Mouse (Mus musculus) CH12.LX (cell line): ENCODE results near the gene Slpi.

Experiments
- ELF1 ChIP-seq: IDR thresholded peaks from 2 replicates; pipeline ENCODE4 v1.6.1; 2014; ENCODE audit warnings: low read depth, mild to moderate bottlenecking, inconsistent platforms, low read length, improper control_type of control experiment
- SMC3 ChIP-seq: IDR thresholded peaks from 2 replicates; pipeline ENCODE4 v1.6.1; 2011; ENCODE audit warnings: low read depth, low read length, improper control_type of control experiment
- TCF12 ChIP-seq: IDR thresholded peaks from 2 replicates; pipeline ENCODE4 v1.6.1; 2014; ENCODE audit warnings: low read depth, mild to moderate bottlenecking, inconsistent platforms, low read length, improper control_type of control experiment

GRCm38 (mm10) chr2:164396911-164397310 is 8.0 kb upstream of the Slpi start:
- TF ChIP-seq TCF12 (no peak), ELF1 (no peak), SMC3 (no peak)
